Mouse (Mus musculus): ENCODE results near the gene A130010J15Rik. TPM values are rescaled to one million over a fixed set of nuclear protein-coding genes. Genes with fewer than 3 reads are reported as not detected.
A peak's percentile ranks its signal among the peaks of the same experiment; 100 is the strongest.

Gene A130010J15Rik
- total RNA-seq, 1 experiment: 7.6 TPM

DNA sequence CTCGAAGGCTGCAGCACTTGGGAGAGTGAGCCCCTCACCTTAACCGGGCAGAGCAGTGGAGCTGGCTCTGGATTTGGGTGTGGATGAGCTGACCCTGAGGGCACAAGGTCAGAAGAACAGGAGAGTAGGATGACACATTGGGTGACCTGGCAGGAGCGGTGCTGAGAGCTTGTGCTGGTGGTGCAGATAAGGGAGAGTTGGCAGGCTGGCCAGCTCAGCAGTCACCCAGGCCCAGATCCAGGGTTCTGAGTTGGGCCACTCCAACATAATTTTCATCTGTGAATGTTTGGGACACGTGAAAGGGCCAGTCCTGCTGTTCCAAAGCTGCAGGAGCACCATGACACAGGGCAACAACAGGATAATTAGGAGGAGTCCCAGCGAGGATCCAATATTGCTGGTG lies 43.5 kb downstream of the A130010J15Rik start:
- H3K4me3 ChIP-seq (ENCODE audit: insufficient read depth in 1 of 2, low read depth in 1 of 2, low read length in 2 of 2, poor library complexity in 1 of 2, severe bottlenecking in 1 of 2): no peak overlapping the region
- H3K9me3 ChIP-seq (ENCODE audit: control insufficient read depth, insufficient read depth, low read depth, low read length): no peaks in the 10 kb centered on the region
- TF ChIP-seq HCFC1 (IDR thresholded peaks at IDR 0.05; ENCODE audit: borderline replicate concordance, insufficient read depth, low read length) (no peak), CHD2 (IDR thresholded peaks at IDR 0.05; ENCODE audit: low read depth, low read length) (no peak), ZNF384 (IDR thresholded peaks at IDR 0.05; ENCODE audit: low read depth, low read length) (no peak), ZC3H11A (IDR thresholded peaks at IDR 0.05; ENCODE audit: borderline replicate concordance, low read depth, low read length) (no peak), MAFK (IDR thresholded peaks at IDR 0.05; ENCODE audit: insufficient read depth, low read depth, low read length) (no peak)
- no peaks in the 10 kb centered on the region for H3K36me3 ChIP-seq (ENCODE audit: control insufficient read depth, insufficient read depth, low read length, poor library complexity, severe bottlenecking)
- in situ Hi-C loops (cut with MboI; ENCODE audit: low sequenced_read_pairs in 2 of 2, unreplicated experiment in 2 of 2): no loop called here
- no peaks in the 10 kb centered on the region for H3K4me1 ChIP-seq (ENCODE audit: control insufficient read depth in 2 of 2, insufficient read depth in 2 of 2, low read length in 2 of 2, poor library complexity in 1 of 2)
- no peak for DNase-seq (ENCODE audit: low read depth, low spot score)
- no peak overlapping the region for H3K27ac ChIP-seq (ENCODE audit: insufficient read depth, low read depth, low read length, poor library complexity, severe bottlenecking)
- no peak overlapping the region for H3K9ac ChIP-seq (ENCODE audit: insufficient read depth, low read depth, low read length, poor library complexity, severe bottlenecking)

DNA sequence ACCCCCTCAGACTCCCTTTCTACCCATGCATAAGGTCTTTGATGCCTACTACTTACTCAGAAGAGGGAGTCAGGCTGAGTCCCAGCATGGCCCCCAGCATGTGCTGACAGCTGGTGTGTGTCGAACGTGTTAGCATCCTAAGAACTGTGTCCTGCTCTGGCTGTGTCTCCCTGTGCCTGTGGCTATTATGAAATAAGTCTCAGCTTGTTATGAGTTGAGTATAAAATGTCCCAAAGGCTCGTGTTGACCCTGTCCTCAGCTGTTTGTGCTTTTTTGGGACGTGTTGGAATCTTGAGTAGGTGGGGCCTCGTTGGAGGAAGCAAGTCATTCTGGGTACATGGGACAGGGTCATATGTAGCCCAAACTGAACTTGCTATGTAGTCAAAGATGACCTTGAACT lies 46.2 kb downstream of the A130010J15Rik start:
- DNase-seq (ENCODE audit: low read depth, low spot score): no peak
- Histone ChIP-seq H3K4me1 (ENCODE audit: control insufficient read depth in 2 of 2, insufficient read depth in 2 of 2, low read length in 2 of 2, poor library complexity in 1 of 2) (no peaks in the 10 kb centered on the region), H3K4me3 (ENCODE audit: insufficient read depth in 1 of 2, low read depth in 1 of 2, low read length in 2 of 2, poor library complexity in 1 of 2, severe bottlenecking in 1 of 2) (no peak overlapping the region), H3K36me3 (ENCODE audit: control insufficient read depth, insufficient read depth, low read length, poor library complexity, severe bottlenecking) (no peaks in the 10 kb centered on the region), H3K27ac (ENCODE audit: insufficient read depth, low read depth, low read length, poor library complexity, severe bottlenecking) (no peak overlapping the region), H3K9me3 (ENCODE audit: control insufficient read depth, insufficient read depth, low read depth, low read length) (no peaks in the 10 kb centered on the region), H3K9ac (ENCODE audit: insufficient read depth, low read depth, low read length, poor library complexity, severe bottlenecking) (no peak overlapping the region)
- TF ChIP-seq MAFK (IDR thresholded peaks at IDR 0.05; ENCODE audit: insufficient read depth, low read depth, low read length) (no peak), HCFC1 (IDR thresholded peaks at IDR 0.05; ENCODE audit: borderline replicate concordance, insufficient read depth, low read length) (no peak), CHD2 (IDR thresholded peaks at IDR 0.05; ENCODE audit: low read depth, low read length) (no peak), ZNF384 (IDR thresholded peaks at IDR 0.05; ENCODE audit: low read depth, low read length) (no peak), ZC3H11A (IDR thresholded peaks at IDR 0.05; ENCODE audit: borderline replicate concordance, low read depth, low read length) (no peak)
- in situ Hi-C loops (cut with MboI; ENCODE audit: low sequenced_read_pairs in 2 of 2, unreplicated experiment in 2 of 2): no loop called here

GRCm38 (mm10) chr1:193216000-193216399 lies 48.2 kb downstream of the A130010J15Rik start:
- TF ChIP-seq ZNF384 (IDR thresholded peaks at IDR 0.05; ENCODE audit: low read depth, low read length) (no peak), CHD2 (IDR thresholded peaks at IDR 0.05; ENCODE audit: low read depth, low read length) (no peak)

DNA sequence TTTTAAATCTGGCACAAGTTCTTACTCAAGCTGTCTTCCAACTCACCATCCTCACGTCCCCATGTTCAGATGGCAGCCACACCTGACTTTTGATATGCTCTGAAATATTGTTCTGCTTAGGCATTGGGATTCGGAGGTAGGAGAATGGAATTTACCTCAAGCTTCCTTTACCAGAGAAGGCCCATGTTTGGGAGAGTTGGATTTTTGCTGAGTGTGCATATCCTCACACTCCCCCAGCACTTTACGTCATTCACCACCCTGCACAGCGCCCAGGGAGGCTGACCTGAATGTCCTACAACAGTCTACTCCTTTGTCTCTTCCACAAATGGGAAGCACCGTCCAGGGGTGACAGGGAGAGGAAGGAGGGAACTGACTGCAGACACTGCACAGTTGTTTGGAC lies 52.6 kb downstream of the A130010J15Rik start:
- no peak overlapping the region for H3K4me3 ChIP-seq (ENCODE audit: insufficient read depth in 1 of 2, low read depth in 1 of 2, low read length in 2 of 2, poor library complexity in 1 of 2, severe bottlenecking in 1 of 2)
- no peak overlapping the region for H3K9ac ChIP-seq (ENCODE audit: insufficient read depth, low read depth, low read length, poor library complexity, severe bottlenecking)
- no peak for DNase-seq (ENCODE audit: low read depth, low spot score)
- no peaks in the 10 kb centered on the region for H3K9me3 ChIP-seq (ENCODE audit: control insufficient read depth, insufficient read depth, low read depth, low read length)
- no peak for TF ChIP-seq CHD2 (IDR thresholded peaks at IDR 0.05; ENCODE audit: low read depth, low read length)
- TF ChIP-seq HCFC1 (IDR thresholded peaks at IDR 0.05; ENCODE audit: borderline replicate concordance, insufficient read depth, low read length): no peak
- no peak for TF ChIP-seq ZC3H11A (IDR thresholded peaks at IDR 0.05; ENCODE audit: borderline replicate concordance, low read depth, low read length)
- peak; percentile 77 for TF ChIP-seq MAFK (IDR thresholded peaks at IDR 0.05; ENCODE audit: insufficient read depth, low read depth, low read length)
- no peak for TF ChIP-seq ZNF384 (IDR thresholded peaks at IDR 0.05; ENCODE audit: low read depth, low read length)
- no peaks in the 10 kb centered on the region for H3K4me1 ChIP-seq (ENCODE audit: control insufficient read depth in 2 of 2, insufficient read depth in 2 of 2, low read length in 2 of 2, poor library complexity in 1 of 2)
- no peaks in the 10 kb centered on the region for H3K36me3 ChIP-seq (ENCODE audit: control insufficient read depth, insufficient read depth, low read length, poor library complexity, severe bottlenecking)
- H3K27ac ChIP-seq (ENCODE audit: insufficient read depth, low read depth, low read length, poor library complexity, severe bottlenecking): no peak overlapping the region
- in situ Hi-C loops (cut with MboI; ENCODE audit: low sequenced_read_pairs in 2 of 2, unreplicated experiment in 2 of 2): no loop called here

More at GRCm38 (mm10) chr1:193216000-193216399, 48.2 kb downstream of the A130010J15Rik start:
- H3K9me3 ChIP-seq (ENCODE audit: control insufficient read depth, insufficient read depth, low read depth, low read length): no peaks in the 10 kb centered on the region
- H3K9ac ChIP-seq (ENCODE audit: insufficient read depth, low read depth, low read length, poor library complexity, severe bottlenecking): no peak overlapping the region
- in situ Hi-C loops (cut with MboI; ENCODE audit: low sequenced_read_pairs in 2 of 2, unreplicated experiment in 2 of 2): no loop called here
- no peak overlapping the region for H3K4me3 ChIP-seq (ENCODE audit: insufficient read depth in 1 of 2, low read depth in 1 of 2, low read length in 2 of 2, poor library complexity in 1 of 2, severe bottlenecking in 1 of 2)
- H3K27ac ChIP-seq (ENCODE audit: insufficient read depth, low read depth, low read length, poor library complexity, severe bottlenecking): no peak overlapping the region
- no peak for DNase-seq (ENCODE audit: low read depth, low spot score)
- H3K36me3 ChIP-seq (ENCODE audit: control insufficient read depth, insufficient read depth, low read length, poor library complexity, severe bottlenecking): no peaks in the 10 kb centered on the region
- no peaks in the 10 kb centered on the region for H3K4me1 ChIP-seq (ENCODE audit: control insufficient read depth in 2 of 2, insufficient read depth in 2 of 2, low read length in 2 of 2, poor library complexity in 1 of 2)

- H3K9ac ChIP-seq (ENCODE audit: insufficient read depth, low read depth, low read length, poor library complexity, severe bottlenecking): no peak overlapping the region
- H3K4me1 ChIP-seq (ENCODE audit: control insufficient read depth in 2 of 2, insufficient read depth in 2 of 2, low read length in 2 of 2, poor library complexity in 1 of 2): no peaks in the 10 kb centered on the region
- no peak overlapping the region for H3K27ac ChIP-seq (ENCODE audit: insufficient read depth, low read depth, low read length, poor library complexity, severe bottlenecking)
- TF ChIP-seq ZC3H11A (IDR thresholded peaks at IDR 0.05; ENCODE audit: borderline replicate concordance, low read depth, low read length) (no peak), CHD2 (IDR thresholded peaks at IDR 0.05; ENCODE audit: low read depth, low read length) (no peak), MAFK (IDR thresholded peaks at IDR 0.05; ENCODE audit: insufficient read depth, low read depth, low read length) (no peak), HCFC1 (IDR thresholded peaks at IDR 0.05; ENCODE audit: borderline replicate concordance, insufficient read depth, low read length) (no peak), ZNF384 (IDR thresholded peaks at IDR 0.05; ENCODE audit: low read depth, low read length) (no peak)
- no peak for DNase-seq (ENCODE audit: low read depth, low spot score)
- H3K36me3 ChIP-seq (ENCODE audit: control insufficient read depth, insufficient read depth, low read length, poor library complexity, severe bottlenecking): no peaks in the 10 kb centered on the region
- no peaks in the 10 kb centered on the region for H3K9me3 ChIP-seq (ENCODE audit: control insufficient read depth, insufficient read depth, low read depth, low read length)
- in situ Hi-C loops (cut with MboI; ENCODE audit: low sequenced_read_pairs in 2 of 2, unreplicated experiment in 2 of 2): no loop called here
- H3K4me3 ChIP-seq (ENCODE audit: insufficient read depth in 1 of 2, low read depth in 1 of 2, low read length in 2 of 2, poor library complexity in 1 of 2, severe bottlenecking in 1 of 2): no peak overlapping the region
These were observed 57.7 kb downstream of the A130010J15Rik start for GRCm38 (mm10) chr1:193225531-193225930.
